Mouse (Mus musculus) frontal cortex, adult (tissue): ENCODE measurements around the gene Tuba3b.

Experiments
- ATAC-seq: cut with Nextera tagmentation; 2 replicates; pipeline ENCODE4 v1.9.2; 2017; ENCODE audit warnings: mild to moderate bottlenecking, moderate library complexity, mixed read lengths; ENCODE audit not compliant: low TSS enrichment

Tuba3b gene

DNA sequence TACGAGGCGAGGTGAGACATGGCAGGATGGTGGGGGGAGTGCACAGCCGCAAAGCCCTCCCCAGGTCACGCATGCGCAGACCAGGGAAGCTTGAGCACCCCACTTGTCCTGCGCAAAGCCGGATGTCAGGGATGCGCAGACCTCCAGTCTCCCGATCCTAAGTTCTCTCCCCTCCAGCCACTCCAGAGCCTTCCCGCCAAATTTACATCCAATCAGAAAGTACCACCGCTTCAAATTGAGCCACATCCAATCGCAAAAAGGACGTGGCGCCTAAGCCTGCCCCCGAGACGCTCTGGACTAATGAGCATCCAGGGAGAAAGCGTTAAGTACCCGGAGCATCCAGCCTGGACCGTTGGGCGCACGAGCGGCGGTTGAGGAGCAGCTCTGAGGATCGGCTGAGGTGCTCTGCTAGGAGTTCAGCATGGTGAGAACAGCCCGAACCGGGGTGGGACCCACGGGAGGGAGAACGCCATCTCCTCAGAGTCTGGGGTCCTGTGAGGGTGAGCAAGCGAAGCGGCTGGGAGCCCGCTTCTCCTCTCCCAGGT is at the start of gene Tuba3b:
Gene Tuba3b (plus strand): TSS at position 92 of the 545 bp plus-strand sequence.
- ATAC-seq = no peak

DNA sequence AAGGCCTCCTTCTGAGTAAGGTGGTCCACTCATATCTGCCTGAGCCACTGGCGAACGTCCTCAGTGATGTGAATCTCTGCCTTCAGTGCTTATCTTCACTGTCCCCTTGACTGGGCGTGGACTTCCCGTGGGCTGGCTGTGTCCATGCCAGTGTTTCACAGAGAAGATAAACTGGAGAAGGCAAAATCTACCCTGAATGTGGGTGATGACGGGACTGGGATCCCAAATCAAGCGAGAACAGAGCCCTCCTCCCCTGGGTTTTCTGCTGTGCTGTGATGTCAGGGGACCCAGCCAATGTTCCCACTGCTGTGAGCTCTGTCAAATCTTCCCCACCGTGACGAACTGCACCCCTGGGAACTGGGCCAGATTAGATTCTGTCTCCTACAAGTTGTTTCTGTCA is 48.3 kb upstream of the Tuba3b start:
- no peak for ATAC-seq

DNA sequence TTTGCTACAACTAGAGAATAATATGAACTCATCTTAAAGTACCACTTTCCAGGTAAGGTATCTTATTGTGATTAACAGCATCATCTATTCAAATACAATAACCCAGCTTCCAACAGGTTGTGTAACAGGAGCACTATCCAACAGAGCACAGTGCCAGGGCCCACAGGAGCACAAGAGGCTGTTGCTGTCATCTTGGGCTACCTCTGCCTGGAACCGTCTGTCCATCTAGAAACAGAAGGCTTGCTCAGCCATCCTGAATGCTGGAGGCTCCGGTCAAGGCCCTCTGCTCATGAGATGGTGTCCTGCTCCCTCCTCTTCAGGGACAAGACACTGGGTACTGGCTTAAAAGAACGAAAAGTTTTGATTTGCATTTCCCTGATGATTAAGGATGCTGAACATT is 47.7 kb upstream of the Tuba3b start:
- no peak for ATAC-seq

DNA sequence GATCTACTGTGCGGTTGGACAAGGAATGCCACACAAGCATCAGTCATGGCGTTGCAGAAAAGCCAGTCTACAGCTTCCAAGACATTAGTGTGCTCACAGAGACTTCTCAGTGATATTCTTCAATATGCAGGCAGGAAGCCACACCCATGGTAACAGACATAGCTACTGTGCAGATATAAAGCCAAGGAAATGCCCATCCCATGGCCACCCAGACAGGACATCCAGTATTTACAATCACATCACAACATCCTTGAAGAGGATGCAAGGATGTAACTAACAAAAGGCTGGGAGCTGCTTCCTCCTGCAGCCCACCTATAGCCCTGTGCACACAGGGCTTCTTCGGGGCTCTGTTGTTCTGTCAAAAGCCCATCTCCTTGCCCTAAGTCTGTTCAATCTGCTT is 46.9 kb upstream of the Tuba3b start:
- ATAC-seq = no peak

DNA sequence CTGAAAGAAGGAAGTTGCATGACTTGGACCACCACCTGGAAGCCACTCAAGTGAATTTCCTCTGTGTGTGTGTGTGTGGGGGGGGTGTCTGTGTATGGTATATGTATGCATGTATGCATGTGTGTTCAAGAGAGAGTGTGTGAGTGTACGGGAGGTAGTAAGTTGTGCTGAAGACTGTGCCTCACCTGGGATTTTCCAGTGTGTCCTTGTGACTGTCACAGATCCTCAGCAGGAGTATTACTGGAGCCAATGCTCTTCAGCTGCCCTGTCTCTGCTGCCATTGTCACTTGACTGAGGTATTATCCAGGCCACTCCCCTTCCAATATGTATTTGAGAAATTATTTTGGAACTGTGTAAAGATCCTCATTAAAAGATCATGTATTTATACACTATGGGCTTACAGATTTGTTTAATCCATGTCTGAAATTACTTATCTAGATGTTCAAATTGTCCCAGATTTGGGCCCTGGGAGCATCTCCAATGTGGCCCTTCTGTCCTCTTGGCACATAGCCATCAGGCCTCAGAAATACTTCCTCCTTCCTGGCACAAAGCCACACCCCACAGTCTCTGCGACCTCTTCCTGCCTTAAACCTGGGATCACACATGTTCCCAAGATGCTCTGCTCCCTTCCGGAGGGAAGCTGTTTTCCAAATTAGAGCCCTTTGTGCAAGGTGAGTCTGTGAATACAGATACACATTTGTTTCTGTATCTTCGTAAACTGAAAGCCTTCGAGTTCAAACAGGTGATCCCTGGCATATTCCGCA is 42.1 kb upstream of the Tuba3b start:
- ATAC-seq = no peak

DNA sequence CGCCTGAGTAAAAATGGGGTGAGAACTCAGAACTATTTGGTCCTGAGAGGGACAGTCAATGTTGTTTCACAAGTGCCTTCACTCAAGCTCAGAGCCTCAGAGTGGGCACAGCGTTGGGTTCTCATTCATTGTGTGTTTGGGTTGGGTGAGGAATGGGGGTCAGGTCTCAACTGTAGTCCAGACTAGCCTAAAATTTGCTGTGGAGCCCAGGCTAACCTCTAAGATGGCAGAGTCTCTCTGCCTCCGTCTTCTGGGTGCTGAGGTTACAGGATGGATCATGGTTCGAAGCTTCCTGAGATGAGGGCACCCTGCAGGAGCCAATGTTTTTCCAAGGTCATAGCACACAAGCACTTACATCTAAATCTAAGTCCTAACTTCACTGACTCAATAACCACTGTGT is 38.8 kb upstream of the Tuba3b start:
- ATAC-seq = no peak

DNA sequence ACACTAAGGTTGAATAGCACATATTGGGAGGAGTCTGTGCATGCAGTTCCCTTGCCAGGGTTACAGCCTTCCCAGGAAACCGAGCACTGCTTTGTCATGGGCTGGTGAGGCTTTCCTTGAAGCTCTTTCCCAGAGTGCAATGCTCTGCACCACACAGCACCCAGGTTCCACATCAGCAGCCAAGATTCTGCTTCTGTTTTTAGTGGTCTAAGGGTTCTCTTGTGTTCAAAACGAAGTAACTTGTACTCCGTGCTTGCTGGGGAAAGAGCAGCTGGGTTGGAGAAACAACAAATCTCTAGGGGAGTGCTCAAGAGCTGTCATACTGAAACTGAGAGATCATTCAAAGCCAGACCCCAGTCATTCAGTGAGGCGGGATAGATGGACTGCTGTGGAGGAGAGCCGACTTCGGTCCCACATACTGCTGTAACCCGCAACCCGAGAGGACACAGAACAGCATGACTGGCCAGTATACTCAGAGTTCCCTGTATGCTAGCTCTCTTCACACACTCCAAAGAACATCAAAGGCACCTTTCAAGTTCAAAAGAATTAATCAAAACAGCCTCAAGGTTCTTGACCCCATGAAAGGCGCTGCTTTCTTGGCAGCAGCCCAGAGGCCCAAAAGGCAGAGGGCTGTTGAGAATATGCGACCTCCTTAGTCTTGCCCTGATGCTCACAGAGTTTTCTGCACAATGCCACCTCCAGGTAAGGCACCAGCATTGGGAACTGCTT is 36.9 kb upstream of the Tuba3b start:
- ATAC-seq = peak; percentile 38; the same call in 1 of the 2 replicates

DNA sequence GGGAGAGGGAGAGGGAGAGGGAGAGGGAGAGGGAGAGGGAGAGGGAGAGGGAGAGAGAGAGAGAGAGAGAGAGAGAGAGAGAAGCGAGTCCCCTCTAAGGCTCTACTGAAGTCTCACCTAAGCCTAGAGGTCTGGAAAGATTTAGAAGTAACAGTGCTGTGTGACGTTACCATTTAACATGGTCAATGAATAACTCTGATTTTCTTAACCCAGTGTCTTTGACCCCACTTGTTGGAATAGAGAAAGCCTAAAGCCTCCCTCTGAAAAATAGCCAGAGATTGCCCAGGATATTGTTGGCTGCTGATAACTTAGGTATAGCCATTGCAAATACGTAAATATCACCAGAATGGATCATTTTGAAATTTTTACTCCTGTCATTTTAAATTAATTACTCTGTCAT is 35.8 kb upstream of the Tuba3b start:
- ATAC-seq = no peak

DNA sequence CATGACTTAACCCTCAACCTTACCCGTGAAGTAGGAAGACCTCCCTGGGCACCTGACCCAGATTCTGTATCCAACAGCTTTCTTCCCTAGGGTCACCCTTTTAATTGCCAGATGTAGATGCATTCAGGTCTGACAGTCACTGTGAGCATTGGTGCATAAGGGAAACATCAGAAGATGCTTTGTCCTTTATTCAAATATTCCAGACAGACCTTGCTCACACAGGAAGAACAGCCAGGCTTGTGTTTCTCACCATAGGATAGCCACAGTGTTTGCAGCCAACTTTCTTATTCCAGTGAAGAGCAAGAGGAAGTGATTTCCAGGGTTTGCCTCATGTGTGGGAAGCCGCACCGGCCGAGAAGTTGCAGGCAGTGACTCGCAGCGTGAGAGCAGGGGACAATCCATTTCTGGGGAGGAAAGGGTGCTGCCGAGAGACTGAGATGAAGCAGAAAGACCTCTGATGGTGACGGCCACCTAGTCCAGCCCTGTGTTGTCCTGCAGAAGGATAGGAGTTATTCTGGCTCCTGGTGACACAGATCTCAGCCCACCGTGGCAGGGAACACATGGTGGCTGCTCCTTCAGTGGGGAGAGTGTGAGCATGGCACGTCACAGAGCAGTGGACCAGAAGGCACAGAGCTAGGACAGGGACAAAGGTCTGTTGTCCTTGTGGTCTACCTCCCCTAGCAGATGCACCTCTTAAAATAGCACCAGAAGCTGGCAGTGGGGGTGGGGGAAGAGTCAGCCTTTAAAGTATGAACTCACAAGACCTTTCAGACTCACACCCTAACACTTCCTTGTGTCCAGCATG is 34.0 kb upstream of the Tuba3b start:
- no peak for ATAC-seq

DNA sequence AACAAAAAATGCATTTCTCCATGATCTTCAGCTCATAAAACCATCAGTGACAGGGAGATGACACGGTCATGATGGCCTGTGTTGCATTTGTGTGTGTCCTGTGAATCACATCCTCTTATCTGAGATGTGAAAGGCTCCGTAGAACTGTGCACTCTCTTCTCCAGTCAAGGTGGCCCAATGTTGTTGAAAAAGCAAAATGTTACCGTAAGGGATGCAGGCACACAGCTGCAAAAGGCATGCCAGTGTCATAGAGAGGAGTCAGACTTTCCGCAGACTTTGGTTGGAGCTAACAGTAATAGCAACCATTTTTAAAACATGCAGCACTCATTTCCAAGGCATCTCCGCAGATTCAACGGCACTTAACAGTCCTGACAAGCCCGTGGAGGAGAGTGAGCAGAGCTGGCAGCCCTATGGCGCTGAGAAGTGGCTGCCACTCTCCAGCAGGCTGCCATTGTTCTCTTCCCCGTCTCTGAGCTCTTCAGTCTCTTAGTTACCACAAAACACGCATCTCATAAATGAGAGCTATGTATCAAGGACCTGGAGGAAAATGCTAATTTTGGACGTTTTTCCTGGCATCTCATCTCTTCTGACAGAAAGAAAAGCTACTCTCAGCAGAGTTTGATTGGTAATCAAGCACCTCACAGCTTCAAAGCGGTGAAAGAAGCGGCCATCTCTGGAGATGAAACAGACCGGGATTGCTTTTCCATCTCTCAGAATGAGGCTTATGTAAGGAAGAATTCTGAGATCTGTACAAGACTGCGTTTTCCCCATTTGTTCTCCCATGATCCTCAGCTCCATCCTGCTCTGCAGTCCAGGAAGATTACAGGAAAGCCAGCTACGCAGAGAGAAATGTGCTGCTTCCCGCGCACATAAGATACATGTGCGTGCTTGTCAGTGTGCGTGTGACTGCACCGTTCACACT is 30.2 kb upstream of the Tuba3b start:
- peak; percentile 94 for ATAC-seq

DNA sequence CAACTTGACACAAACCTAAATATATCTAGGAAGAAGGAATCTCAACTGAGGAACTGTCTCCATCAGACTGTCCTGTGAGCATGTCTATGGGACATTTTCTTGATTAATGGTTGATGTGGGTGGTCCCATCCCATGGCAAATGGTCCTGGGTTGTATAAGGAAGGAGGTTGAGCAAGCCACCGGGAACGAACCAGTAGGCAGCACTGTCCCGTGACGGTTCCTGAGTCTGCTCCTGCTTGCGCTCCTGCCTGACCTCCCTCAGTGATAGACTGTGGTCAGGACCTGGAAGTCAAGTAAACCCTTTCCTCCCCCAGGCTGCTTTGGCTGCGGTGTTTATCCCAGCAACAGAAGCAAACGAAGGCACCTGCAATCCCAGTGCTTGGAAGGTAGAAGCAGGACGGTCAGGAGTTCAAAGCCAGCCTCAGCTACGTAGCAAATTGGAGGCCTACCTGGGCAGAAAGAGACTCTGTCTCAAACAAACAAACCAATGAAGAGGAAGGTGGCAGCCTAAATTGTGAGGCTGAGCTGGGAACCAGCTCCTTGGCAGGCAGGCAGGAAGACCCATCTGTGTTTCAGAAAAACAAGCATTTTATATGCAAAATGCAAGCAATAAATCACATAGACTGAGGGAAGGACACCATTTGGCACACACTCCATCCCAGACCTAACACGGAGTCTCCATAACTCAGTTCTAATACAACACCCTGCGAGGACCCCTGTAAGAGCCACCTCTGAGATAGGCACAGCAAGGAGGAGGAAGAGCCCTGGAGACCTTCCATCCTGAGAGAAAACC is 24.9 kb upstream of the Tuba3b start:
- no peak for ATAC-seq

DNA sequence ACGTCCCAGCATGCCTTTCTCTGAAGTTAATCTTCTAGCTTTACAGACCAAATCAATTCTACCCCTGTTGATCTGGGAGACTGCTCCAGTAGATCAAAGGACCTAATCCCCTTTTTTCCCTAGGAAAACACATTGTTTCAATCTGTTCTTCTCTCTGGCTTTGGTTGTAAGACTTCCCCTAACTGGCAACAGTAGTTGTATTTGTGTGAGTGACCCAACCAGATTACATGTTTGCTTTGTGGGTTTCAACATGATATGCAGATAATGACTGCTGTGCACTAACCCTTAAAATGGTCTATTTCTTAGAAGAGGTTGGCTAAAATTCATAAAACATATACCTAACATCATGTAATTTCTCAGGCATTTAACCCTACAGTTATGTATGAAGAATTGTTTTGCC is 24.0 kb upstream of the Tuba3b start:
- no peak for ATAC-seq

DNA sequence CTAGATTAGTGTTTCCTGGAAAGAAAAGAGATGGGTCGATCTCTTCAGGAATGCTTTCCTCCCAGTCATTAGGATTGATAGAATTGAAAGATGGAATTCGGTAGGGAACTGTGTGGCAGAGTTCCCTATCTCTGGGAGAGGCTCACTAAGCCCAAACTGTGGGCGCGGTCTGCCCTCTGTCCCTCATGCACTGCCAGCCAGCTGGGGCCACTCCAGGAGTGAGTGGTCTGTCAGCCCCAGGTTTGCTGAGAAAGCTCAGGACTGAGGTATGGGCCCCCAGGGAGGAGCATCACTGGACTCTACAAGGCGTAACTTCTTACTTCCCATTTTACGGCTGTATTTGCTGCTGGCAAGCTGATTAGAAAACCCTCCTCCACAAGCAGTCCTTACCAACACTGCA is 23.5 kb upstream of the Tuba3b start:
- no peak for ATAC-seq

DNA sequence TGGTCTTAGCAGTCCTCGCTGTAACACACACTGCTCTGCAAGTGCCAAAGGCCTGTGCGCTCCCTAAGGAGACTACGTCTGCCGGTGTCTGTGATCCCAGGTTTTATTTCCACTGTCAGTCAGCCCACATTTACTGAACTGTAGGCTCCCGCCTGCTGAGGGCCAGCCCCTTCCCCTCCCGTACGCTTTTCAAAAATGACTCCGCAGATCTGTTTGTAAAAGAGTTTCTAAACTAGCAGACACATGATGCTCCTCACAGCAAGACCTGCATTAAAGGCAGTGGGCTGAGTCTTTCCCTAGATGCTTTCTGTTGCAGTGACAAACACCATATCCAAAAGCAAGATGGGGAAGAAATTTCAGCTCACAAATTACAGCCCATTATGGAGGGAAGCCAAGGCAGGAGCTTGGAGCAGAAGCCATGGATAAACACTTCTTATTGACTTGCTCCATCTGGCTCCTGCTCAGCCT is 23.0 kb upstream of the Tuba3b start:
- no peak for ATAC-seq

DNA sequence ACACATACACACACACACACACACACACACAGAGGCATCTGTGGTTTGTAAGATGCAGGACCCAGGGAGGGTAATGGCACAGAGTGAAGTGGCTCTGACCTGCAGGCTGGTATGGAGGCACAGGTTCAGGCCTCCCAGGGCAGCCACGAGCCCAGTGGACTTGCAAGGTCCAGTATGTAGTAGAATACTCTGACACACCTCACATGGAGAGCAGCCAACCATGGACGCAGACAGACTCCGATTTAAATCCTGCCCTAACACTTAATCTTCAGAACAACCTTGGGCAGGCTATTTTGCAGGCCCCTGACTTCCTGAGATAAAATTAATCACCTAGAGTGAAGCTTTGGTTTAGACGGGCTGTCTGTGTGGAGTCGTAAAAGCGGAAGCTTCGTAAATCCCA is 21.6 kb upstream of the Tuba3b start:
- ATAC-seq = no peak

DNA sequence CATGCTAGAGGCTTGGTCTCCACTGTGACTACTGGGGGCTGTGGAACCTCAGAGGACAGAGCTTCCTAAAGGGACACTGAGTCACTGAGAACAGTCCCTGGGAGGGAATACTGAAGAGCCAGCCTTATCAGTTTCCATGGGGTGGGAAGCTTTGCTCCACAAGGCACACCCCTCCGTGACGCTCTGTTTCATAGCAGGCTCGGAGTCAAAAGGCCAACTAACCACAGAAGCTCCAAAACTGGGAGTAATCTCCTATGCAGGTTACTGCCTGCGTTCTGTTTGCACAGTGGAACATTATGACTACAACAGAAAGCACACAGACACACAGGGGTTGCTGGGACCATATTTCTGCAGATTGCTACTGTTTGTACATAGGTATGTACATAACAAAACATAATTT is 19.7 kb upstream of the Tuba3b start:
- ATAC-seq = no peak

DNA sequence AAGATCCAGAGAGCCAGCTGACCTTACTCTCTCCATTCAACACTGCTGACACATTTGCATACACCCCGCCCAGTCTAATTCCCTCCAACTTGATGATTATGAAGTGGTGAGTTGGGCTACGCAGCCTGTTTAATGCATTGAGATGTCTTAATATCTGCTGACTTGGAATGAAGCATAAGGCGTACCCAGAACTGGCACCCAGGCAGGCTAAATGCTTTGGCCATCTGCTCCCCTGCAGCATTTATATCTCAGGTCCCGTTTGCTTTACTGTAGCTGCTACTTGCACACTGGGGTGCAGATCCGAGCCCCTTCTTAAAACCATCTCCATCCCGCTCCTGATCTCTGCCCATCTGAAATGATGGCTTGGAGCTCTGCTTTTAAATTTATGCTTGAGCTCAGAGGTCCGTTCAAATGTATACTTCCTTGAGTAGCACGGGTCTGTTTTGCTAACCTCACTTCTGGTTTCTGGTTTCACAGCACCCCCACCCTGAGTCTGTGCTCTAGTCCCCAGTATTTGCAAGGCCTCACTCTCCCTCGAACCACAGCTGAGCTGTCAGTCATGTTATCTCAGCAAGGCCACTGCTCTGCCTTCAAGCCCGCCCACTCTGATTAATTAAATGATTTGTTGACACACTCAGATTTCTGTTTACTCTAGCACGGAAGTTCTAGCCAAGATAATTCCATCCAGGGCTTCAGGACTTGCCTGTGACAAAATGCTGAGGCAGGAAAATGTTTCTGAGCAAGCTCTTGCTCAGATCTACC is 16.6 kb upstream of the Tuba3b start:
- no peak for ATAC-seq

DNA sequence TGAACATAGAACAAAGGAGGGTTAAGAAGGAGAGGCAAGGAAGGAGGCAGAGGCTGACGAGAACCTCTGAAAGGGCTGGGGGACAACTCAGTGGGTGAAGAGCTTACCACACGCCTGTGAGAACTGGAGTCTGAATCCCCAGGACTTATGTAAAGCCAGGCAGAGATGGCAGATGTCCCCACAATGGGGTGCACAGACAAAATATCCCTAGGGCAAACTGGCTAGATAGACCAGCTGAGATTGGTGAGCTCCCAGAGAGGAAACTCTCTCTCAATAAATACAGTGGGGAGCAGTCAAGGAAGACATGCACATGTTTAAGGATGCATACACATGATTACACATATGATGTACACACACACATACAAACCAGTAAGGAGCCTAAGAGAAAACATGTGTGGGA is 11.4 kb upstream of the Tuba3b start:
- ATAC-seq = no peak

DNA sequence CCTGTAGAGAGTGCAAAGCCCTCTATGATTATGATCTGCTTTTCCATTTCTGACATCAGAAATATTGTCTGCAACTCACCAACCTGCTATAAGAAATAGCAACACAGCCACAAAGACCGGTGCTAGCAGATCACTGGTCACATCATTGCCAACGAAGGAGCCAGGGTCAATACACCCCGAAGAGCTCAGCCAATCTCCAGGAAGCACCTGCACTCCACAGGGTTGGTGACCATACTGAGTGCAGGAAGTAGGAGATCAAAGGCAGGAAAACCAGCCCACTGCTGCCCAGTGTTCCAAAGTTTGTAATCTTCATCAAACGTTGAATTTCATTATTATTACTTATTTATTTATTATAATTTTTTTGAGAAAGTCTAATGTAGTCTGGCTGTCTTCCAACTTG is 10.9 kb upstream of the Tuba3b start:
- no peak for ATAC-seq

DNA sequence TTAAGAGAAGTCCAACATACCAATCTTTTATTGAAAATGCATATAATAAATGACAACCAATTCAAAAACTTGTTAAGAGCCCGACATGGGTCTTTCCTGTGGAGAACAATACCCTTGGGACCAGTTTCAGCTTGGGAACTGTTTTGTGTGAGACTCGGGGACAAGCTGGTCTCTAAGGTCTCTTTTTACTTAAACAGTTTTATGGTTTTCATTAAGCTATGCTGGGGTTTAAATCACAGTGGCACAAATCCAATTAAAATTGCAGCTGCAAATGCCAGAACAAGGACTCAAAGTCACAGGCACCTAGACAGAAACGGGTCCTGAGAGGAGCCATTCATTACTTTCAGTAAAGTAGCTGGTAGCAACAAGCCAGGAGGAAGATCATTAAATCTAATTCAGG is 10.4 kb upstream of the Tuba3b start:
- ATAC-seq = no peak
